Mouse (Mus musculus): ENCODE results near the gene Rhox11. TPM values are rescaled to one million over a fixed set of nuclear protein-coding genes. Genes with fewer than 3 reads are reported as not detected.

The Rhox11 gene
- polyA plus RNA-seq, 1 experiment from 2014 or later, result not detected

- H3K4me3 ChIP-seq (ENCODE audit: low read depth, low read length), result no peak overlapping the region
- H3K36me3 ChIP-seq (ENCODE audit: control insufficient read depth, insufficient read depth, low read length), result no peaks in the 10 kb centered on the region
- no peaks in the 10 kb centered on the region for H3K27me3 ChIP-seq (ENCODE audit: control insufficient read depth, insufficient read depth, low read length)
- no peak overlapping the region for H3K9ac ChIP-seq (ENCODE audit: low read depth, low read length)
- 52% methylated on average over 2 of the region's 2 CpGs for WGBS (ENCODE audit: insufficient replicate concordance)
- H3K27ac ChIP-seq (ENCODE audit: low read depth, low read length), result no peak overlapping the region
- no peak overlapping the region for H3K4me2 ChIP-seq
- no peaks in the 10 kb centered on the region for H3K9me3 ChIP-seq (replicated peaks; ENCODE audit: control insufficient read depth, low read length)
- no peaks in the 10 kb centered on the region for H3K4me1 ChIP-seq (ENCODE audit: control insufficient read depth, insufficient read depth, low read length)
- ATAC-seq (replicated peaks; ENCODE audit: insufficient number of reproducible peaks, low FRiP score, low TSS enrichment), result no peak
Measured at GRCm38 (mm10) chrX:38033841-38034240, 51.1 kb downstream of the Rhox11 start.

Other genes starting within 250 kb of the Rhox11 start
- not detected in 2 replicates for gene Rhox8, start 206.2 kb downstream of the Rhox11 start, polyA plus RNA-seq (2014; fragmentation: Nextera tagmentation; extraction: Ambion mirVana)
- gene Rhox7b, start 187.9 kb downstream of the Rhox11 start, polyA plus RNA-seq (2014; fragmentation: Nextera tagmentation; extraction: Ambion mirVana), result not detected in 2 replicates
- not detected in 2 replicates for gene Rhox9, start 183.4 kb downstream of the Rhox11 start, polyA plus RNA-seq (2014; fragmentation: Nextera tagmentation; extraction: Ambion mirVana)
- gene Btg1-ps1, start 66.3 kb downstream of the Rhox11 start, polyA plus RNA-seq (2014; fragmentation: Nextera tagmentation; extraction: Ambion mirVana), result not detected in 2 replicates
- not detected in 2 replicates for gene Btg1-ps2, start 42.0 kb downstream of the Rhox11 start, polyA plus RNA-seq (2014; fragmentation: Nextera tagmentation; extraction: Ambion mirVana)
- not detected in 2 replicates for gene Rhox10, start 18.7 kb downstream of the Rhox11 start, polyA plus RNA-seq (2014; fragmentation: Nextera tagmentation; extraction: Ambion mirVana)
- not detected in 2 replicates for gene Rhox12, start 25.8 kb upstream of the Rhox11 start, polyA plus RNA-seq (2014; fragmentation: Nextera tagmentation; extraction: Ambion mirVana)
- not detected in 2 replicates for gene Rhox13, start 36.1 kb upstream of the Rhox11 start, polyA plus RNA-seq (2014; fragmentation: Nextera tagmentation; extraction: Ambion mirVana)
- 4.0 and 4.8 TPM in 2 replicates for gene Zbtb33, start 104.7 kb upstream of the Rhox11 start, polyA plus RNA-seq (2014; fragmentation: Nextera tagmentation; extraction: Ambion mirVana)
- gene Tmem255a, start 167.3 kb upstream of the Rhox11 start, polyA plus RNA-seq (2014; fragmentation: Nextera tagmentation; extraction: Ambion mirVana), result 22.6 and 23.9 TPM in 2 replicates
- 0.07 TPM in 1 of 2 replicates, not detected in the other for gene Atp1b4, start 231.0 kb upstream of the Rhox11 start, polyA plus RNA-seq (2014; fragmentation: Nextera tagmentation; extraction: Ambion mirVana)

Data from heart, embryonic 11.5 days (tissue).